Mouse (Mus musculus) midbrain, embryonic 14.5 days (tissue): Measurements from ENCODE around the gene Gm10192. TPM values are rescaled to one million over a fixed set of nuclear protein-coding genes. Genes with fewer than 3 reads are reported as not detected.

Experiments
- ATAC-seq: fragments of 200-750 bp; cut with Nextera tagmentation; 2 replicates; pipeline ENCODE4 v1.8.0; 2017; ENCODE audit warnings: moderate number of reproducible peaks, moderate library complexity; ENCODE audit not compliant: low FRiP score, low TSS enrichment
- DNase-seq: peaks from one replicate; pipeline ENCODE4 v3.0.0-alpha.2; 2015
- H3K27ac ChIP-seq: fragments of 300-500 bp; sonication (generic); replicated peaks from 2 replicates; pipeline ENCODE4 v1.5.1; 2014; ENCODE audit warnings: mild to moderate bottlenecking, low read depth, low read length, moderate library complexity
- H3K27me3 ChIP-seq: fragments of 300-500 bp; sonication (generic); 2 replicates; pipeline ENCODE4 v1.6.1; 2014; ENCODE audit warnings: low read length, control low read depth, mixed read lengths; ENCODE audit not compliant: control insufficient read depth, insufficient read depth
- H3K36me3 ChIP-seq: fragments of 300-500 bp; sonication (generic); 2 replicates; pipeline ENCODE4 v1.6.1; 2014; ENCODE audit warnings: low read length, control low read depth; ENCODE audit not compliant: control insufficient read depth, insufficient read depth
- H3K4me1 ChIP-seq: fragments of 300-500 bp; sonication (generic); 2 replicates; pipeline ENCODE4 v1.6.1; 2014; ENCODE audit warnings: mild to moderate bottlenecking, antibody characterized with exemption, low read length, control low read depth; ENCODE audit not compliant: control insufficient read depth, insufficient read depth
- H3K4me2 ChIP-seq: fragments of 300-500 bp; sonication (generic); 2 replicates; pipeline ENCODE4 v1.6.1; 2014; ENCODE audit warnings: mild to moderate bottlenecking, low read length, moderate library complexity
- H3K4me3 ChIP-seq: fragments of 300-500 bp; sonication (generic); replicated peaks from 2 replicates; pipeline ENCODE4 v1.5.1; 2014; ENCODE audit warnings: low read depth, low read length
- H3K9ac ChIP-seq: fragments of 300-500 bp; sonication (generic); replicated peaks from 2 replicates; pipeline ENCODE4 v1.6.1; 2014; ENCODE audit warnings: mild to moderate bottlenecking, low read length, moderate library complexity
- H3K9me3 ChIP-seq: fragments of 300-500 bp; sonication (generic); 2 replicates; pipeline ENCODE4 v1.6.1; 2016; ENCODE audit warnings: low read length, control low read depth, mixed read lengths; ENCODE audit not compliant: control insufficient read depth
- WGBS: fragments of 180-500 bp; shearing (Covaris S2); extraction: QIAGEN DNeasy Blood & Tissue Kit; methylation state at CpG from one replicate; pipeline ENCODE4 v1.1.7; 2014; 5-methylcytosine and 5-hydroxymethylcytosine counted together
- polyA plus RNA-seq: library from polyadenylated mRNA; unstranded; fragments of >200 nt; fragmentation: Nextera tagmentation; extraction: Ambion mirVana; gene quantifications from 2 replicates; pipeline ENCODE4 v1.2.1, GENCODE M21; 2014

The Gm10192 gene
- polyA plus RNA-seq, 1 experiment from 2014 or later = not detected

GRCm38 (mm10) chr4:97156841-97157345 lies 26.1 kb downstream of the Gm10192 start:
- DNase-seq = peak; percentile 47
- H3K4me1 ChIP-seq = peaks cover 21% of the 10 kb centered on the region
- H3K27ac ChIP-seq = no peak overlapping the region
- no peaks in the 10 kb centered on the region for H3K36me3 ChIP-seq
- WGBS = 30% methylated on average over 10 of the region's 10 CpGs
- no peak overlapping the region for H3K4me3 ChIP-seq
- no peaks in the 10 kb centered on the region for H3K9me3 ChIP-seq
- no peak overlapping the region for H3K9ac ChIP-seq
- no peaks in the 10 kb centered on the region for H3K27me3 ChIP-seq
- no peak for ATAC-seq
- H3K4me2 ChIP-seq = 0 out of 2 replicates have a peak overlapping the region, but pooled peaks have one; percentile 9

DNA sequence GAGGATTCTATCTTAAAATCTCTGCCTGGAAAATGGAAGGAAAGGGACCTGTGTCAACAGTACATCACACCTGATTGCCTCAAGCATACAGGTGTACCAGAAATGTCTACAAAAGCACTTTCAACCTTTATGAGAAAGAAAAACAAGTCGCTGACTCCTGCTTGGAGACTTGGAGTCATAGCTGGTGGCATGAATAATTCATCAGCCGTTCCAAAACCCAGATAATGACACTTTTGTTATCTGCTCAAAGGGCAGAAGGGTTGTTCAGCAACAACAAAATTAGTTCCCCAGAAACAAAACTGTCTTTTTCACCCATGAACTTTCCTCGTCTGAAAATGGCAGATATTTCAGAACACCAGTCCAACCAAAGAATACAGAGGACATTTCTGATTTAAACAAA lies 26.9 kb downstream of the Gm10192 start:
- 17% methylated on average over 3 of the region's 3 CpGs for WGBS

DNA sequence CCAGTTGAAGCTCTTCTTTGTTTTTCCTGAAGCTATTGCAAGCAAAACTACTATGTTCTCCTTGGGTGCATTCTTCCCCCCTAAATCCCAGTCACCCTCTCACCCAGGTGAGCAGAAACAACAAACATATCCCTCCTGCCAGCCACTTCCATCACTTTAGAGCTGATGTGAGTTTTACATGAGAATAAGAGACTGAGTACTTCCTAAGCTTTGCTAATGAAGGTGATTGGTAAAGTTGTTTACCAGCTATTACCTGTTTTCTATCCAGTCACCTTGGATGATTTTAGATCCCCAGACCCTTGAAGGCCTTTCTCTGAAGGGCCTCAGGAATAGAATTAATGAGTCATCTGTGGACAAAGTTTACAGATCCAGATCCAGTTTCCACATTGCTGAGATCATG lies 29.4 kb downstream of the Gm10192 start:
- ATAC-seq = no peak
- Histone ChIP-seq H3K4me3 (no peak overlapping the region), H3K27me3 (no peaks in the 10 kb centered on the region), H3K27ac (no peak overlapping the region), H3K4me1 (peaks cover 21% of the 10 kb centered on the region), H3K9me3 (no peaks in the 10 kb centered on the region), H3K4me2 (no peak overlapping the region), H3K9ac (no peak overlapping the region), H3K36me3 (no peaks in the 10 kb centered on the region)
- no peak for DNase-seq

More for the DNA sequence above, 26.9 kb downstream of the Gm10192 start:
- Histone ChIP-seq H3K36me3 (no peaks in the 10 kb centered on the region), H3K4me2 (no peak overlapping the region), H3K9ac (no peak overlapping the region), H3K27me3 (no peaks in the 10 kb centered on the region), H3K4me3 (no peak overlapping the region), H3K27ac (no peak overlapping the region), H3K9me3 (no peaks in the 10 kb centered on the region), H3K4me1 (peaks cover 21% of the 10 kb centered on the region)
- DNase-seq (peak; percentile 37), ATAC-seq (no peak; the same call in 1 of the 2 replicates)

GRCm38 (mm10) chr4:97142484-97142883 lies 40.5 kb downstream of the Gm10192 start:
- DNase-seq = no peak
- over 99% methylated on average over 2 of the region's 2 CpGs for WGBS
- H3K27ac ChIP-seq = no peak overlapping the region
- H3K9ac ChIP-seq = no peak overlapping the region
- no peaks in the 10 kb centered on the region for H3K36me3 ChIP-seq
- no peak for ATAC-seq
- H3K4me3 ChIP-seq = no peak overlapping the region
- H3K27me3 ChIP-seq = no peaks in the 10 kb centered on the region
- H3K4me2 ChIP-seq = no peak overlapping the region
- H3K9me3 ChIP-seq = no peaks in the 10 kb centered on the region
- H3K4me1 ChIP-seq = no peaks in the 10 kb centered on the region
